Mouse (Mus musculus) G1E-ER4 (cell line): ENCODE data around the gene Yeats2. TPM values are rescaled to one million over a fixed set of nuclear protein-coding genes. Genes with fewer than 3 reads are reported as not detected.

ENCODE experiments used
- GATA1 ChIP-seq: IDR thresholded peaks from one replicate; pipeline ENCODE4 v1.8.0; 2012; ENCODE audit warnings: low read length, inconsistent platforms
- polyA plus RNA-seq: library from polyadenylated mRNA; stranded (reverse); fragments of >175 nt; gene quantifications from 2 replicates; pipeline ENCODE4 v1.2.3, GENCODE M21; 2012

Gene Yeats2
- polyA plus RNA-seq: 34.2 and 47.6 TPM in 2 replicates

GRCm38 (mm10) chr16:20140772-20141531, at the start of gene Yeats2:
TSS of gene Yeats2 (plus strand) at chr16:20141063.
- no peak for TF ChIP-seq GATA1

- TF ChIP-seq GATA1: no peak
These were observed 44.9 kb upstream of the Yeats2 start for GRCm38 (mm10) chr16:20095966-20096365.

DNA sequence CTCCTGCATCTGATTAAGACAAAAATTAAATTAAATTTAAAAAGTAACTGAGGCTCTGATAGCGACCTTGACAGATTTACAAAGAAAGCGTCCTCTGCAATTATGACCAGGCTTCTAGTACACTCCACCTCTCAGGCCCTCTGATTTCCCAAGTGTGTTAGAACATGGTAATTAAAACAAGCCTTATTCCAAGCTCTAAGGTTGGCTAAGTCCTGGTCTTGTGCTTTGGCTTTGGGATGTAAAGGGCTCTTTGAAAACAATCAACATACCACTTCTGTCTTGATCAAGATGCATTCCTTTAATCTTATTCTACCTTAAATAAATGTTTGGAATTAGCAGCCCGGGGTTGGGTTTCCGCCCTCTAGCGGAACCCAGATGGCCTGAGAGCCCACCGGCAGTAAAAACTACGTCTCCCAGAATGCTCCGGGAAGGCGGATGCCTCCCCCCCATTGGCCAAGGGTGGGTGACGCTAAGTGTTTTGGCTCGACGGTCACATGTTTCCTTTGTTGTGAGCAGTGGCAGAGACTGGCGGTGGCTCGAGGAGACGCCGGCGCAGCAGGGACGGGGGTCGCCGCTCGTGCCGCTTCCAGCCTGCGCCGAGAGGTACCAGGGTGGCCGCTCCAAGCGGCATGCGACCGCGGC, 43.7 kb upstream of the Yeats2 start, which contains the start of gene Klhl24:
Gene Klhl24, plus strand, starts transcription at position 474 of the 642 bp plus-strand sequence.
- TF ChIP-seq GATA1: no peak

DNA sequence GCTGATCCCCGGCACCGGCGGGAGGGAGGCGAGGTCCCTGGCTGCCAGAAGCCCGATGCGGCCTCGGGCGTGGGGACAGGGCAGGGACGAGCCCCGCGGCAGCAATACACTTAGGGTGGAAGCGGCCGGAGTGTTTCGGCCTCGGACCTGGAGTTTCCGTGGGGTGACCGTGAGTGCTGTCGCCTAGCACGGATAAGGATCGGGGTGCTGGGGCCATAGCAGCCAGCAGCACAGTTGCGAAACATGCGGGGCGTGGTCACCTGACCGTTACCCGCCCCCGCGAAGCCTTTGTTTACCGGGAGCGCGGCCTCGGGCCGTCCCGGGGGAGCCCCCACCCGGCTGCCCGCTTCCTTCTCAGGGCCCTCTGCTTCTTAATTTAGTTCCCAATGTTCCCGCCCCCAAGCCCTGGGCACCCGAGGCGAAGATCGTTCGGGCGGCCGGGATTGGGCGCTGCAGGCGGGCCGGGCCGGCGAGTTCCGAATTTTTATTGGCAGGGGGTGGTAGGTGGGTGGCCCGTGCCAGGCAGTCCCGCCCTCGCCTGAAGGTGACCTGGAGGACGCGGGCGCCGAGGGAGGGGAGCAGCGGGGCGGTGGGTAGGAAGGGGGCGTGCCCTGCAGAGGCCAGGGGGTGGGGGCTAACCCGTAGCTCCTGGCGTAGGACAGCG, 43.0 kb upstream of the Yeats2 start:
- TF ChIP-seq GATA1: no peak

DNA sequence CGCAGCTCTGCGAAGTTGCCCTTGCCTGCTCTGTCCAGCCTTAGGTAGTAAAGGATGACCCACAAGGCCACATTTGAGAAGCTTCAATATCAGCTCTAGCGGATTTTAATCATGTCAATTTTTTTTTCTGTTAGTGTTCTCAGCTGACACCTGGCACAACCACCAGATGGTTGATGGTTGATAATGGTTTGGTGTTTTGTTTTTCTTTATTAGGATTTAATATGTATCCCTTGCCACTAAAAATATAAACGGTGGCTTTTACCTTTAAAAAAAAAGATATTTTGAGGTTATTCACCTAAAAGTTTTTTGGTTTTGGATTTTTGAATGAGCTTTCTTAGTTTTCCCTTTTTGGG, 42.5 kb upstream of the Yeats2 start:
- TF ChIP-seq GATA1: no peak

DNA sequence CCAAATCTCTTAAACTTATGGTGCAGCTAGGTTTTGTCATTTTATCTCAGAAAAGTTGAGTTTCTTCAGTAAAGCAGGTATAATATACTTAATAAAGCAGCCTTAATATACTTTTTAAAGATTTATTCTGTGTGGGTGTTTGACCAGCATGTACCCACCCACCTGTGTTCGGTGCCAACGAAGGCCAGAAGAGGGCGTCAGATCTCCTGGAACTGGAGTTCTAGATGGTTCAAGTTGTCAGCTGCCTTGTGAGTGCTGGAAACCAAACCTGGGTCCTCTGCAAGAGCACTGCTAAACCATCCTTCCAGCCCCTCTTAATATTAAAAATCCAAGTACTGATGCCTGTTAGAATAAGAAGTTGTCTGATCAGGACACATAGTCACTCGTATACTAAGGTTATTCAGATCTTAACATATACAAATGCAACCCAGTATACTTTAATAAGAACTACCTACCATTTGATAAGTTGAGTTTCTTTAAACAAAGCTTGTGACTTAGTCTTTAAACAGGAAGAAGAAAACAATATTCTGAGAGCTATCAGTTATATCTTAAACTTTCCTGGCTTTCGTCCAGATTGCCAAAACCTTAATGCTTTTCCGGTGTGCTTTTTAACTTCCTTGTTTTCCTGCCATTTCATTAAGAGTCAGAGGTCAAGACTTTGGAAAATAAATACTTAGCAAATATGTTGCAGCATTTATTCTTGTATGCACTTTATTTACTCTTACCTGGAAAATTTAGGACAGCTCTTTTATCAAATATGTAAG, 41.8 kb upstream of the Yeats2 start:
- TF ChIP-seq GATA1: no peak

DNA sequence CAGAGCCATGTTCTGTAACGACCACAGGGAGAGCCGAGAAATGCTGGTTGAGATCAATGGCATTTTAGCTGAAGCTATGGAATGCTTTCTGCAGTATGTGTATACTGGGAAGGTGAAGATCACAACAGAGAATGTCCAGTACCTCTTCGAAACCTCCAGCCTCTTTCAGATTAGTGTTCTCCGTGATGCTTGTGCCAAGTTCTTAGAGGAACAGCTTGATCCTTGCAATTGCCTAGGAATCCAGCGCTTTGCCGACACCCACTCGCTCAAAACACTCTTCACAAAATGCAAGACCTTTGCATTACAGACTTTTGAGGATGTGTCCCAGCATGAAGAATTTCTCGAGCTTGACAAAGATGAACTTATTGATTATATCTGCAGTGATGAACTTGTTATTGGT, 33.9 kb upstream of the Yeats2 start:
- TF ChIP-seq GATA1: no peak

DNA sequence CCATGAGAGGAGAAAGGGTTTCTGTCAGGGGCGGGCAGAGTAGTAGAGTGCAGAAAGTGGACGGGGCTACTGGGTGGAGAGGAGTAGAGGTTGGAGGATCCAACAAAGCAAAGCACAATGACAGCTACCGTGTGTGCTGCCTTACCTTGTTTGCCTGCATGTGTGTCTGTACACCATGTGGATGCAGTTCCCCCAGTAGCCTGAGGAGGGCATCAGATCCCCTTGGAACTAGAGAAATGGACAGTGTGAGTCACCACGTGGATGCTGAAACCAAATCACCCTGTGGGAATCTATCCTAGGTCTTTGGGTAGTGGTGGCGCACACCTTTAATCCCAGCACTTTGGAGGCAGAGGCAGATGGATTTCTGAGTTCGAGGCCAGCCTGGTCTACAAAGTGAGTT, 31.9 kb upstream of the Yeats2 start:
- no peak for TF ChIP-seq GATA1

DNA sequence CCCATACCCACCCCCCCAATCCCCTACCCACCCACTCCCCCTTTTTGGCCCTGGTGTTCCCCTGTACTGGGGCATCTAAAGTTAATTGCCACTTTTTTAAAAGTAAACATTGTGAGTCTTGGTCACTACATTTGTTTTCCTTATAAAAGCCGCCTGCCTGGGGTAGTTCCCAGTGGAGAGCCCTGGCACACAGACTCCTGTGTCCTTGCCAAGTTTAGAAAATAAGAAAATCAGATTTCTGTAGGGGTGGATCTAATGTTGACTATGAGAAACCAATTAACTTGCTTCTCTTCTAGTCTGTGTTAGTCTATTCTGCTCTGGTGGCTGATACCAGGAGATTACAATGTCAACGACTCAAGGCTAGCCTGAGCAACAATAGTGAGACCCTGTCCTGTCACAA, 28.2 kb upstream of the Yeats2 start:
- no peak for TF ChIP-seq GATA1

DNA sequence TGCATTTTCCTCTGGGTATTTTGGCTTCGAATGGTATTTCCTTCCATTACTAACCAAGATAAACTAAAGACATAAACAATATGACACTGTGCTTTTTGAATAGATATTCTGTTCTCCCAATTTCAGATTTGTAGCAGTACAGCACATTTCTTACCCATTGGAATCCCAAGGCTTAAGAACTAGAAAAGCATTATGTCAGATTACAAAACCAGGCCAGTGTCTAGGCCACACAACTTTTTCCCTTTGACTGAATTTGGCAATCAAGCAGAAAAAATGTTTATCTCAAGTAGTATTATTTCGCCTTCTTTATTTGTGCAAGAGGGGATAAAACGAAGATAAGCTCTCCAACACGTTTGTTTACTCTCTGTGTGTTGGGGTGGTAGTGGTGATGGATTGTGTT, 24.8 kb upstream of the Yeats2 start:
- TF ChIP-seq GATA1: no peak

DNA sequence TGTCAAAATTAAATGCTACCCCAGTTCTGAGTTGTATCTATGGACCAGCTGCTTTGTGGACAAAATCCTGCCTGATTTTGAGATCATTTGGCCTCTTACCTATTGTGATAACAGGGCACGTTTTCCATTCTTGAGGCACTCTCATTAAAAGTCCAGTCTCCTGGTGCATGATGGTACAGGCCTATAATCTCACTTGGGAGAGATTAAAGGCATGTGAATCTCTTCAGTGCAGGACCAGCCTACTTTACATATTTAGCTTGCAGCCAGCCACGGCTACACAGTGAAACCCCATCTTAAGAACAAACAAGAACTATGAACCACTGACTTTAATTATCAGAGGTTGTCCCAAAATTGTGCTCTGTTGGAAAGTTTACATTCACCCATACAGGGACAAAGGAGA, 10.5 kb upstream of the Yeats2 start:
- no peak for TF ChIP-seq GATA1

- no peak for TF ChIP-seq GATA1
These were observed 3.7 kb downstream of the Yeats2 start for GRCm38 (mm10) chr16:20144568-20144967.

DNA sequence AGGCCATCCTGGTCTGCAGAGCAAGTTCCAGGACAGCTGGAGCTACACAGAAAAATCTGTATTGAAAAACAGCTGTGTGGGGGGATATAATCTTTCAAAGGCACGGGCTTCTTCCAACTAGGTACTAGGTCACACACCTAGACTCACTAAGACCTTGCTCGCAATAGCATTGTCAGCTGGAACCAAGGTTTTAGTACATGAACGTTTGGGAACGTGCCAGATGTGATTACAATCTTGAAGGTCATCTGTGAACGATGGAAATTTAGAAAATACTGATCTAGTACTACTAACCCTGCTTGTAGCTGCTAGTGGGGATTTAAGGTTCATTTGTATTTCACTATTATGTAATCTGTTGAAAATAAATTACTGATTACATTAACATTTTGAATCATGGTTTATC, 11.1 kb downstream of the Yeats2 start:
- TF ChIP-seq GATA1: no peak

GRCm38 (mm10) chr16:20153742-20154141, 12.9 kb downstream of the Yeats2 start:
- TF ChIP-seq GATA1: no peak

- TF ChIP-seq GATA1: no peak
These were observed 19.3 kb downstream of the Yeats2 start for GRCm38 (mm10) chr16:20160130-20160529.

GRCm38 (mm10) chr16:20169071-20169470, 28.2 kb downstream of the Yeats2 start:
- TF ChIP-seq GATA1: no peak
